Mouse (Mus musculus) brain, embryonic 14.5 days (tissue): ENCODE data around the gene Ovol2.

Source experiments
- CTCF ChIP-seq: fragments of 200-500 bp; IDR thresholded peaks from 2 replicates; pipeline ENCODE4 v1.5.1; 2012; ENCODE audit warnings: inconsistent platforms, mild to moderate bottlenecking, moderate library complexity, borderline replicate concordance; ENCODE audit not compliant: insufficient read depth, insufficient read length; ENCODE audit errors: extremely low read depth
- POLR2A ChIP-seq: fragments of 200-500 bp; IDR thresholded peaks from 2 replicates; pipeline ENCODE4 v1.6.1; 2012; ENCODE audit warnings: mild to moderate bottlenecking, inconsistent platforms, borderline replicate concordance; ENCODE audit not compliant: poor library complexity, insufficient read depth, insufficient read length, severe bottlenecking; ENCODE audit errors: extremely low read depth

GRCm38 (mm10) chr2:144301101-144301500, 30.8 kb downstream of the Ovol2 start:
- TF ChIP-seq CTCF (no peak), POLR2A (no peak)
